Mouse (Mus musculus): Measurements from ENCODE around the gene Ywhae. TPM values are rescaled to one million over a fixed set of nuclear protein-coding genes. Genes with fewer than 3 reads are reported as not detected.
"Not testable (repeated sequence)": the region's sequence is repeated elsewhere in the genome, so short reads cannot be mapped to it uniquely, and the experiment has no call there.

Gene Ywhae
- total RNA-seq (2021) = 100 to 1,000 TPM; 517 to 578 TPM
- long read RNA-seq, experiment 1, transcript Ywhae-201 (6 exons, 2,100 nt) = major isoform, 69 of 654 reads
- long read RNA-seq, experiment 1, partial matches to known transcripts = 12 of 654 reads
- long read RNA-seq, experiment 1, other reads (novel, unspliced or antisense) = 573 of 654 reads
- long read RNA-seq, experiment 2, transcript Ywhae-201 (6 exons, 2,100 nt) = major isoform, 47 of 487 reads
- long read RNA-seq, experiment 2, partial matches to known transcripts = 6 of 487 reads
- long read RNA-seq, experiment 2, other reads (novel, unspliced or antisense) = 434 of 487 reads

DNA sequence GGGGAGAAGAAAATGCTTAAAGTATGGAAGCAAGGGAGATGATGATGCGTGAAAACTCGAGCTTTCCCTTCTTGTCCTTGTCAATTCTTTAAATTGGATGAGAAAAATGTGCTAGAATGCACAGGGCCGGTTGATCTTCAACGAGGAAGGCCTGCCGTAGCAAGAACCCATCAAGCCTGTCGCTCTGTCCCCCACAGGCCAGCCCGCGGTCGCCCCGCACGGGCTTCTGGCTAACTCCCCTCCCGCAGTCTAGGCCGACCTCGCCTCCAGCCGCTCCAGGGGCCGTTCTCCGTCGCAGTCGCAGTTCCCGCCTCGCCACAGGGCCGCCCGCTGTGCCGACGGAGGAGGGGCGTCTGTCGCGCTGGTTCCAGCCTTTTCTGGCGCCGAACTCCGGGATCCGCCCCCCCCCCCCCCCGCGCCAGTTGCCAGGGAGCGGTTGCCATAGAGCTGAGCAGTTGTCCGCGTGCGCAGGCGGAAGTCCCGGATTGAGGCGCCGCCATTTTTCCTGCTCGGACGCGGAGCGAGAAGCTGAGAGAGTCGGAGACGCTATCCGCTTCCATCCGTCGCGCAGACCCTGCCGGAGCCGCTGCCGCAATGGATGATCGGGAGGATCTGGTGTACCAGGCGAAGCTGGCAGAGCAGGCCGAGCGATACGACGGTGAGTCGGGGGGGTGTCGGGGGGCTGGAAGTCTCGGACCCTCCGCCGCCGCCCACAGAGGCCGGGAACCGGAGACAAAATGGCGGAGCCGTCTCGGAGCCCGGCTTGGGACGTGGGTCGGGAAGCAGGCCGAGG, at the start of gene Ywhae:
Gene Ywhae, plus strand, starts transcription at position 436 of the 793 bp plus-strand sequence.
- peak; percentile 90 for DNase-seq (ENCODE audit: low spot score)

DNA sequence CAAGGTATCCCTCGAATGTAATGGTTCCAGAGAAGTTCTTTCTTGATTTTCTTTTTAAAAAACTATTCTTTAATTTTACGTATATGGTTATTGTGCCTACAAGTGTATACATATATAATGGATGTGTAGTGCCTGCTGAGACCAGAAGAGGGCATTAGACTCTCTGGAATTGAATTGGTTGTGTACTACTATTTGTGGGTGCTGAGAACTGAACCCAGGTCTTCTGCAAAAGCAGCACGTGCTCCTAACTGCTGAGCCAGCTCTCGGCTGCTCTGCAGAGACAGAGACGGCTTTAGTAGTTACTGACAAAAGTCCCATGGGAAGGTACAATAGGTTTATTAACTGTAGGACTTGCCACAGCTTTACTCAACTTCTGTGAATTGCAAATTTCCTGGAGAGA, 48.2 kb upstream of the Ywhae start:
- no peak for DNase-seq (ENCODE audit: low spot score)

DNA sequence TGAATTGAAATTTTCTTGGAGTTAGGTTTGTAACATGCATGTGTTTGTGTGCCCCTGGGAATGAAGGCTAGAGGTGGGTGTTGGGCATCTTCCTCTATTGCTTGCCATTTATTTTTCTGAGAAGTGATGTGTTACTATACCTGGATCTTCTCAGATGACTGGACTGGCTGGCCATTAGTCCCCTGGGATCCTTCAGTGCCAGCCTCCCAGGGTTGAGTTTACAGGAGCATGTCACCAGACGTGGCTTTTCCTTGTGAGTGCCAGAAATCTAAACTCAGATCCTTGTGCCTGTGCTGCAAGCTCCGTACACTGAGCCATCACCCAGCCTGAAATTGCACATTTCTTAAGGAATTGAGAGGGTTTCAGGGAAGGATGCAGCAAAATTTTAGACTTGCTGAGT, 47.7 kb upstream of the Ywhae start:
- DNase-seq (ENCODE audit: low spot score) = peak; percentile 83

DNA sequence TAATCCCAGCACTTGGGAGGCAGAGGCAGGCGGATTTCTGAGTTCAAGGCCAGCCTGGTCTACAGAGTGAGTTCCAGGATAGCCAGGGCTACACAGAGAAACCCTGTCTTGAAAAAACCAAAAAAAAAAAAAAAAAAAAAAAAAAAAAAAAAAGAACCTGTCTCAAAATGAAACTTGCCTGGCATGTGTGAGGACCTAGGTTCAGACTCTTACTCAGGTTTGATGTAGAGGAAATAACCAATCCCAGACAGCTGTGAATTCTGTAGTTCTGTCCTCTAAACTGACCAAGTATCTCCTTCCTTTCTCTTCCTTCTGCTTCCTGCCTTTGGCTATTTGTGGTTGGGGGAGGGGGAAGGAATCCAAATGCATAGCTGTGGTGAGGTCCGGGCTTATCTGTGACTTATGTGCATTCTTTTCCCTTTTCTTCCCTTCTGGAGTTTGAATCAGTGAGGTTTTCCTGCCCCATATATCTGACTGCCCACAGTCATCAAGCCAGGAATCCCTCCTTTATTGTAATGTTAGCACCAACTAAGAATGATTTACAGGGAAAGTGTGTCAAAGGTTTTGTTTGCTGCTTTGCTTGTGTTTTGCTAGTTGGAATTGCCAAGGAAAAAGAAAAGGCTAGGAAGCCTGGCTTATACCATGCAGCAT, 45.2 kb upstream of the Ywhae start:
- no peak for DNase-seq (ENCODE audit: low spot score)

DNA sequence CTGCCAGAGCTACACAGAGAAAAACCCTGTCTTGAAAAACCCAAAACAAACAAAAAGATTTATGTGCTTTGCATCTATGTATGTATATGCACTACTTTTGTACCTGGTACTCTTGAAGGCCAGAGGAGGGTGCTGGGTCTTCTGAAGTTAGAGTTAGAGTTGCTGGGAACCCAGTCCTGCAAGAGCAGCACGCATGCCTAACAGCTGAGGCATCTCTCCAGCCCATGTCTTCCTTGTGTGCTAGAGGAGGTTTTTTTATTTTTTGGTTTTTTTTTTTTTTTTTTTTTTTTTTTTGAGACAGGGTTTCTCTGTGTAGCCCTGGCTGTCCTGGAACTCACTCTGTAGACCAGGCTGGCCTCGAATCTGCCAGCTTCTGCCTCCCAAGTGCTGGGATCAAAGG, 44.5 kb upstream of the Ywhae start:
- DNase-seq (ENCODE audit: low spot score) = no peak

DNA sequence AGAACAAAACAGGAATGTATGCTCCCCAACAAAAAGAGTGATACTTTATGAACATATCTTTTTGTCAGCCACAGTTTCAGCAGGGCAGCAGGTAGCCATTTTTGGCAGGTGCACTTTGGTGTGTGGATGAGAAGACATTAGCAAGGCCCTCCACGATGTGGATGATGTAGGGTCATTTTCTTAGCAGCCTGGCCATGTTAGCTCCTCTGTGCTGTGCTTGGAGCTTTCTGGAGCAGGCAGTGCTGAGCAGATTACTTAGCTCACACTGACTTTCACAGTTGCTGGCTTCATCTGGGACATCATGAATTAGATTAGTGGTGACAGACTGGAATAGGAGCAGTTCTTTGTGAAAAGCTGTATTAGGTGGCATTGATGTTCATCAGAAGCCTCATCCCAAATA, 42.7 kb upstream of the Ywhae start:
- DNase-seq (ENCODE audit: low spot score) = no peak

DNA sequence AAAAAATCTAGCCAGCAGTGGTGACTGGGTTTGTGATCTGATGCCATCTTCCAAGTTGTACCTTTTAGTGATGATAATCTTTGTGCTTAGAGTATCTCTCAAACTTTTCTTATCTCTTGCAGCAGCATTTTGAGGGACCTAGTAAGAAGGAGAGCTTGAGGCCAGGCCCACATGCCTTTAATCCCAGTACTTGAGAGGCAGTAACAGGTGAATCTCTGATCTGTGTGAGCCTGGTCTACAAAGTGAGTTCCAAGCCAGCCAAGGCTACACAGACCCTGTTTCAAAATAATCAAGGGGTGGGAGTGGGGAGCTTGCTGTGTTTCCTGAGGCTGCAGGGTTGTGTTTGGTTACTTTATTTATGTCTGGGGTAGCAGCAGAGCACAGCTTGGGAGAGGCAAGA, 41.6 kb upstream of the Ywhae start:
- DNase-seq (ENCODE audit: low spot score) = no peak

DNA sequence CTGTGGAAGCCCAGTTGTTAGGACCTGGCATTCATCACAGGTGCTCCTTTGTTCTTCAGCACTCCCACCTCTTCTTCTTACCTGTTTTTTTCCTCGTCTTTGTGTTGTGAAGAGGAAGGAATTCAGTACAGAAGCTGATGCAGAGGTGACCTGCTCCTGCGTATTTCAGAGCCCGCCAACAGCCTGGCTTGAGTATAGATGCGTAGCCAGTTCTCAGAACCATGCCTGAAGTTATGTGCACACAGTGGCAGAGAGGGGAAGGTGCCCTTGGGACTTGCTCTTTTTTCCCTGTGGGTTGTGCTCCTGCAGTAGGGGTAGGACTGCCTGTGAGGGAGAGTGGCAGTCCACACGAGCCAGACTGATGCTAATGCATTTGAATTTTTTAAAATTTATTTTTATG, 39.1 kb upstream of the Ywhae start:
- DNase-seq (ENCODE audit: low spot score) = no peak

DNA sequence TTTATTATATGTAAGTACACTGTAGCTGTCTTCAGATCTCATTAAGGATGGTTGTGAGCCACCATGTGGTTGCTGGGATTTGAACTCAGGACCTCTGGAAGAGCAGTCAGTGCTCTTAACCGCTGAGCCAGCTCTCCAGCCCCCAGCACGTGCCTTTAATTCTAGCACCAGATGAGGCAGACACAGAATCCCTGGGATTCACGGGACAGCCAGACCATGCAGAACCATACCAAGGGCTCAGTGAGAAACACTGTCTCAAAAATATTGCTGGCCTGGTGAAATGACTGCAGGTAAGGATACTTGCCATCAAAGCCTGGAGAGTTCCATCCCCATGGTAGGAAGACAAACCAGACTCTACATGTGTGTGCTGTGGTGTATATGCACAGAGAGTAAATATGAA, 35.2 kb upstream of the Ywhae start:
- not testable (repeated sequence) for DNase-seq (ENCODE audit: low spot score)

DNA sequence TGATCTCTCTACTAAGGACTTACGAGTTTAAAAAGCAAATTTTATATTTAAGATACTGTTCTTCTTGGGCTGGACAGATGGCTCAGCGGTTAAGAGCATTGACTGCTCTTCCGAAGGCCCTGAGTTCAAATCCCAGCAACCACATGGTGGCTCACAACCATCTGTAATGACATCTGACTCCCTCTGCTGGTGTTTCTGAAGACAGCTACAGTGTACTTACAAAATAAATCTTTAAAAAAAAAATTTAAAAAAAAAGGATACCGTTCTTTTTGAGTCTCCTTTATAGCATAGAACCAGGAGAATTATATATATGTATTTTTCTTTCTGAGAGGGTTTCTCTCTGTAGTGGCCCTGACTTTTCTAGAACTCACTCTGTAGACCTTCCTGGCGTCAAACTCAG, 32.1 kb upstream of the Ywhae start:
- DNase-seq (ENCODE audit: low spot score) = no peak

DNA sequence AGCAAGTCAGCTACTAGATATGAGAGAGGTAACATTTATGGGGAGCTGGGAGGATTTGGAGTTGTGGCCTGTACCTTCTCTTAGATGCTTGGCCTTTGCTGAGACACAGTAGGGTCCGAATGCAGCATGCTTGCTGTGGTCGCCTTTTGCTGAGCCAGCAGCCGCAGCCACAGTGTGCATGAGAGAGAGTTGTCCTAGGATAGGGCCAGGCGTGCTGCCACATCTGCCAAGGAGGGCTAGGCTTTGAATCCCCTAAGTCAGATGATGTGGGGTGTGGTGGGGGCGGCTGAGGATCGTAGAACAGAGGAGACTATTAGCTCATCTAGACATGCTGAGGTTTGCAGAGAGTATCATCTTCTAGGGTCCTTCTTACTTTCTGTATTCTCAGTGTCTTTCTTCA, 29.9 kb upstream of the Ywhae start:
- no peak for DNase-seq (ENCODE audit: low spot score)

DNA sequence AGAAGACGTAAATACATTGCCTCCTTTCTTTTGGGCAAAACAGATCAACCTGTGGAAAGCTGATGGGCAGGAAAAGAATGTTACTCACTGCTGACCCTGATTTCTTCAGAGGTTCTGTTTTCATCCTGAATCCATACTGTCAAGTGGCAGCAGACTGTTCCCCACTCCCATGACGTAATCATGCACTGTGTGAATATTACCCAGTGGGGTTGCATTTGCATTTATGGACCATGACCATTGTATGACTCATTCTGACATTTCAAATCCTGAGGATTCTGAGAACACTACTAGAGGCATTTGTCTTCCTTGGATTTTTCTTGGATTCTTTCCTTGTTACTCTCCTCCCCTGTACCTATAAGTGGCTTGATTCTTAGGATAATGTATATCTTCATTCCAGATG, 28.9 kb upstream of the Ywhae start:
- no peak for DNase-seq (ENCODE audit: low spot score)

DNA sequence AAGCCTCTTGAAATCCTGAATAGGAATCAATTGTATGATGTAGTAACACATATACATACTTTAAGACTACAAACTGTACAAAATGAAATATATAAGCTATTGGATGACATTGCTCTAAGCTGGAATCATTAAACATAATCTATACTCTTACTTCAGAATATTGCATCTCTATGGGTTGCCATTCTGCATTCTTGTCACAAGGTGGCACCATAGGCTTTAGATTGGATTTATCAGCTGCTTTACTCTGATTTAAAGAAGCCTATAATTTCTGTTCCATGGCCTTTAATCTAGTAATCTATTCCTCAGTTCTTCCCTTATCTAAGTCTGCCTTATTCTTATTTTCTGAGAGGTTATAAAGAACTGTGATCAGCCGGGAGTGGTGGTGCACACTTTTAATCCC, 18.7 kb upstream of the Ywhae start:
- peak; percentile 23 for DNase-seq (ENCODE audit: low spot score)

DNA sequence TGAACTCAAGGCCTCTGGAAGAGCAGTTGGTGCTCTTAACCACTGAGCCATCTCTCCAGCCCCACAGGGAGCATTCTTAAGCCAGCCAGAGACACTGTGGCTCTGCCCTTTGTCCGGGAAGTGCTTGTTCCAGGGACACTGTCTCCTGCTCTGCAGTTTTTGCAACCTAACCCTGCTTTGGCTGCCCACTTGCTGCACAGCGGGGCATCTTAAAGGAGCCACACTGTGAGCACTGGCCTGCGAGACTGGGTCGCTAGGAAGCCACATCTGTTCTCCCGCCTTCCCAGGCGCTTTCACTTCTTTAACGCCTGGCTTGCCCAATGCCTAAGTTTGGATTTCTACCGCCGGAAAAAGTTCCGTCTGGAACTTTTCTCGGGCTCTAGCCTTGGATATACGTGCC, 17.1 kb upstream of the Ywhae start:
- peak; percentile 37 for DNase-seq (ENCODE audit: low spot score)

DNA sequence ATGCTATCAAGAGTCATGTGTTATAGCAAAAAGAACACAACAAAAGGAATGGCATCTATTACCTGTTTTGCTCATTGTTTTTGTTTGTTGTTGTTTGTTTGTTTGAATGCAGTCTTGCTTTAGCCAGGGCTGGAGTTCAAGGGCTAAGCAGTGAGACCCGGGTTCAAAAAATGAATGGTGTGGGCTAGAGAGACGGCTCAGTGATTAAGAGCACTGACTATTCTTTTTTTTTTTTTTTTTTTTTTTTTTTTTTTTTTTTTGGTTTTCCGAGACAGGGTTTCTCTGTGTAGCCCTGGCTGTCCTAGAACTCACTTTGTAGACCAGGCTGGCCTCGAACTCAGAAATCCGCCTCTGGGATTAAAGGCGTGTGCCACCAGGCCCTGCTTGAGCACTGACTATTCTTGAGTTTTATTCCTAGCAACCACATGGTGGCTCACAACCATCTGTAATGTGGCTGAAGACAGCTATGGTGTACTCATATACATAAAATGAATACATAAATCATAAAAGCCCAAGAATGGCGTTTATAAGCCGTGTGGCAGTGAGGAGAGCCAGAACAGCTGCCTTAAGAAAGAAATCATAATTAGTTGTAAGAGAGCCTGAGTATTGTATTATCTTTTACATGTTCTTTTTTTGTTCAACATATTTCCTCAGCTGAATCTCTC, 15.9 kb upstream of the Ywhae start:
- no peak for DNase-seq (ENCODE audit: low spot score)

DNA sequence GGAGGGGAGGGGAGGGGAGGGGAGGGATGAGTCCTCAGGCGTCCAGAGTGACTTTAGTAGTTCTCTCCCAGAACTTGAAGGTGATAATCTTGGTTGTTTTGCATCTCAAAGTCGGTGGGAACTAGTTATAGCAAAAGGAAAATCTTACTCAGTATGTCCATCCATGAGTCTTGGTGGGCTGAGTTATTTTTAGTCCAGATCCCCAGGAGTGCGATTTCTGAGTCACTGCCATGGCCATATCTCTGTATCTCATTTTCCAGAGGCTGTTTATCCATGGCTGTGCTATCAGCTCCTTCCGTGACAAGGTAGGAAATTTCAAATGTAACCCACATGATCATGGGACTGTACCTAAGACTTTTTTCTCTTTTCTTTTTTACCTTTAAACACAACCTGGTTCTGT, 10.3 kb upstream of the Ywhae start:
- DNase-seq (ENCODE audit: low spot score) = no peak

DNA sequence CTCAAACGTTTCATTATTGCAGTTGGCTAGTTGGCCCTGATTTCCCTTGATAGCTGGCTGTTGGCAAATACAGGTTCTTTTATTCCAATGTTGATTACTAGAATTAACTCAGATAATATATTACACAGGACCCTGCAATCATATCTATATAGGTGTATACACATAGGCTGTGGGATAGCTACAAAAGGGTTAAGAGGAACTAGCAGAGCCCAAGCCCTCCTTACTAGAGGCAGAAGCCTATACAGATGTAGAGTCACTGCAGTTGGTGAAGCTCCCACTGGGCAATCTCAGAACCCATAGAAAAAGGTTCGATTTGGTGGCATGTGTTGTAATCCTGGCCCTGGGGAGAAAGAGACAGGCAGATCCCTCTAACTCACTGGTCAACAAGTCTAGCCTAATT, 5.5 kb upstream of the Ywhae start:
- no peak for DNase-seq (ENCODE audit: low spot score)

DNA sequence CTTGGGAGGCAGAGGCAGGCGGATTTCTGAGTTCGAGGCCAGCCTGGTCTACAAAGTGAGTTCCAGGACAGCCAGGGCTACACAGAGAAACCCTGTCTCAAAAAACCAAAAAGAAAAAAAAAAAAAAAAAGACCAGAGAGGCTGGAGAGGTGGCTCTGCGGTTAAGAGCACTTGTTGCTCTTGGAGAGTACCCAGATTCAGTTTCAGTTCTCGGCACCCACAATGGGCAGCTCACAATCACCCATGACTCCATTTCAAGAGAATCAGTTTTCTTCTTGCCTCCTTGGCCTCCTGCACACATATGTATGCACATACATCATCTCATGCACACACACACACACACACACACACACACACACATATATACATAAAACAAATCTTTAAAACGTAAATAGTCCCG, 5.0 kb upstream of the Ywhae start:
- DNase-seq (ENCODE audit: low spot score) = not testable (repeated sequence)

DNA sequence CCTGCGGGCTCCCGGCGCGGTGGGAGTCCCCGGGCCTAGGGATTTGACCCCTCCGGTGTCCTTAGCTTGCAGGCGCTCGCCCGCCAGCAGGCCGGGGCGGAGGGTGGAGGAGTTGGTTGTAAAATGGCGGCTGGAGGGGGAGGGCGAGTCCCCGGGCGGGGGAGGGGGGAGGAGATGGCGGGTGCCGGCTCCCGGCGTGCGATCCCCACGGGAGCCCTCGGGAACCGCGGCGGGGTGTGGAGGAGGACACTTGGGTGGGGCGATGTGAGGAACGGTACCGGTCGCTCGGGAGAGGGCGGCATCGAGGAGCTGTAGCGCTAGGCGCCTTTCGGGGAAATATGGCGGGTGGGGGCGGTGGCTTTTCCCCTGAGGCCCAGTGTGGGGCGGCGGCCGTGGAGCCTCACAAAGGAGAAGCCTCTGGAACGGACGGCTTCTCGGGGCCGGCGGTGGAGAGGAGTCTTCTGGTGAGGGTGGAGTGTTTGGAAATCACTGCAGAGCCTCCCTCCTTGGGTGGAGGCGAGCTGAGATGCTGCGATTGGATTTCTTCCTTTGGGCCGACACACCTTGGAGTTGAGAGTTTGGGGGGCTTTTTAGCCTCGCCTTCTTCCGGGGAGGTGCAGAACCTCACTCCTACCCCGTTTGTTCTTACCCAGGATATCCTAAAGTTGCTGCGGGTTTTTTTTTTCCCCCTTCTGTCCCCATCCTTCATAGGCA, 715 bp downstream of the Ywhae start:
- DNase-seq (ENCODE audit: low spot score) = peak; percentile 80

DNA sequence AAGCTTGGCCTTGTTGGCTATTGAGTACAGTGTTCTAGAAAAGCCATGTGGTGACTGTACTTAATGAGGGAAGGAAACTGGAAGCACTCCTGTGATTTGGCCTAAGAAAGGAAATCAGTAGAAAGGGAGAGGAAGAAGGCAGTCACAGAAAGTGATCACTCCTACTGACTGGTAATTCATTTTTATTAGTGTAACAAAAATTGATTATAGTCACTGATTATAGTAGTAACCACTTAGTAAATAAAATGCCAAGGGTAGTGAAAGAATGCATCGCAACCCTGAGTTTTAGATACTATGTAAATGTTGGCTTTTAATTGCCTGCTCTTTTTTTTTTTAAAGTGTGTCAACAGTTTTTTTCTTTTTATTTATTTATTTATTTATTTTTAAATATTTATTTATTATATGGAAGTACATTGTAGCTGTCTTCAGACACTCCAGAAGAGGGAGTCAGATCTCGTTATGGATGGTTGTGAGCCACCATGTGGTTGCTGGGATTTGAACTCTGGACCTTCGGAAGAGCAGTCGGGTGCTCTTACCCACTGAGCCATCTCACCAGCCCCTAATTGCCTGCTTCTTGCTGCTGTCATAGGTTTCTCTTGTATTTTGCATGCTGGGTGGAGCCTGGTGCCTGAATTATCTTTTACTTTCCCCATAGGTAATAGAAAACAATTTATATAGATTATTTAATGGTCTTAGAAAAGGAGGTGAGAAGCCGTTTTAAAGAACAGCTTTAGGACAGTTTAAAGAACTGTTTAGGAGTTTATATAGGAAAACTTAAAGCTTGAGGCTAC, 3.0 kb downstream of the Ywhae start:
- no peak for DNase-seq (ENCODE audit: low spot score)

DNA sequence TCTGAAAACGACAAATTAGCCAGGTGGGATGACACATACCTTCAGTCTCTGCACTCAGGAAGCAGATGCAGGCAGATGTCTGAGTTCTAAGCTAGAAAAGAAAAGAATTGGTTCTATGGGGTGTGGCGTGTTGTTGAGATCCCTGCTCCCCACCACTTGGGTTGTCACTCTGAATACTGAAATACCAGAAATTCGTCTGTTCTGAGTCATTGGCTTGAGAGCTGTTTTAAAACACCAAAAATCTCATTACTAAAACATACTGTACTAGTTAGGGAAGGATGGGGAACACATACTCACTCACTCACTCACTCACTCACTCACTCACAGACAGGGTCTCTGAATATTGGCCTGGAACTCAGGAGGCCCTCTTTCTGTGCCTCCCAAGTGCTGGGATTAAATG, 4.3 kb downstream of the Ywhae start:
- DNase-seq (ENCODE audit: low spot score) = no peak
